Mouse (Mus musculus): ENCODE data around the gene Gle1. TPM values are rescaled to one million over a fixed set of nuclear protein-coding genes. Genes with fewer than 3 reads are reported as not detected.

Gle1 gene
- polyA plus RNA-seq, 1 experiment, result 60.2 TPM

DNA sequence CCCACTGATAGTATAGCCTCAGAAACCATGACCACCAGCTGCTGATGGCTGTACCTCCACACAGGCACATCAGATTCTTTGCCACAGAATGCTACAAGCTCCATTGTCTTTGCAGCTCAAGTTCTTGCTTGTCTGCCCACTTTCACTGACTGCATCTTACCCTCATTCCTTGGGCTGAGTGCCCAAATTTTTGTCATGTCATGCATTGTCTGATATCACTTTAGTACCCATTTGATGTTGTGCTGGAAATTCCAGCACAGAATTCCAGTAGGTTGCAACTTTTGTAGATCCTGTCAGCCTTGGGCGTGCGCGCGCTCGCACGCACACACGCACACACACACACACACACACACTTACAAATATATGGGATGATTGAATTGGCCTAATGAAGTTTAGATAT is 26.0 kb downstream of the Gle1 start:
- DNase-seq (ENCODE audit: extremely low spot score in 1 of 2, low spot score in 1 of 2), result no peak

DNA sequence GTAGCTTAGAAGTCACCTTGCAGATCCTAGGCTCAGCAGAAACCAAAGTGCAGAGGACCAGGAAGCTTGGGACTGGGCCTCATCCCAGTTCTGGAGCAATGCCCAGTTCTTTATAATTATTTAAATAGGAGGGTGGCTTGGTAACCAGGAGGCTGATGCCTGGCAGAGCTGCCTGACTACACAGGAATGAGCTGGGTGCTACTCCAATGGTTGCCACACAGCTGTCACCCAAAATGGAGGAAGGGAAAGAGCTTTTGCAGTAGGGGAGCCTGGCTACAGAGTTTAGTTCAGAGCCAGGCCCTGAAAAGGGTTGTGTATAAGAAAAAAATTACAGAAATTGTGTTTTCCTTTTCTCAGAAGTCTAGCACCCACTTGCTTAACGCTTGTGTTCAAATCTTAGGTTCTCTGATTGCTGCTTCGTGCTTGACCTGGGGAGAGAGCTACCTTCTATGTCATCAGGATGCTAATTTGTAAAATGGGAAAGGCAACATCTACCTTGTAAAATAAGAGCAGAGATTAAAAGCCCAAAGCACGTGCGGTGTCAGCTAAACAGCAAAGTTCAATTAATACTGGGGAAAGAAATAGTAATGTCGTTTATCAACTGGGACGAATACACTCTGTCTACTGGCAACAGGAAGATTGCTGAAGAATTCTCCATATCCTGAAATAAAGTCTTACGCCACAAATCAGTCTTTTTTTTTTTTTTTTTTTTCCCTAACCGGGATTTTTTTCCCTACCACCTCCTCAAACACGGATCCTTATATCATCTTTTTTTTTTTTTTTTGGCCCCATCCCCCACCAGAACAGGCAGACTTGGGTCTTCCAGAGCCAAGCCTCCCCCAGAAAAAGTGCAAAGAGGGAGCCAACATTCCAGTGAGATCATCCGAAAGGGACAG is 29.4 kb downstream of the Gle1 start:
- peak in 1 of 2 experiments; percentile 55 for DNase-seq (ENCODE audit: extremely low spot score in 1 of 2, low spot score in 1 of 2)

- DNase-seq (ENCODE audit: extremely low spot score in 1 of 2, low spot score in 1 of 2), result peak; percentile 83 to 96
Observed at GRCm38 (mm10) chr2:29965250-29965843, 30.1 kb downstream of the Gle1 start, which contains the start of gene Sptan1. Gene Sptan1 (plus strand): TSS chr2:29965560.

- DNase-seq (ENCODE audit: extremely low spot score in 1 of 2, low spot score in 1 of 2), result peak in 1 of 2 experiments; percentile 53
Observed at GRCm38 (mm10) chr2:29965906-29966305, 30.7 kb downstream of the Gle1 start.

GRCm38 (mm10) chr2:29966826-29967225 is 31.6 kb downstream of the Gle1 start:
- DNase-seq (ENCODE audit: extremely low spot score in 1 of 2, low spot score in 1 of 2), result peak in 1 of 2 experiments; percentile 58

- no peak for DNase-seq (ENCODE audit: extremely low spot score in 1 of 2, low spot score in 1 of 2)
Observed at GRCm38 (mm10) chr2:29967768-29968167, 32.5 kb downstream of the Gle1 start.

DNA sequence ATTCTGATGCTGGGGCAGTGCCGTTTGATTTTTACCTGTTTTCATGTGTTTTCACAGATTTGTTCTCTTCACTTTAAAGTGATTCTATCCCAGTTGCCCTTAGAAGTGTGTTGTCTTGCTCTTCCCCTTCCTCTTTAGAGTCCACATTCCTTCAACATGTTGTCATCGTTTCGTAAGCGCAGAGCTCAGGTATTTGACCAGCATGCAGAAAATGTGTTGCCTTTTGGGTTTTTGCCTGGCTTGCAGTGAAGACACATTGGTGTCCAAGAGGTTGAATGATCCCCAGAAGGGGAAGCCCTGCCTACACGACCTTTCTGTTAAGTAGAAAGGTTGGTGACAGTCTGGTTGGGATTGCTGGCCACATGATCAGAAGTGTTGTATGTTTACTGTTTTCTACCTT is 33.4 kb downstream of the Gle1 start:
- DNase-seq (ENCODE audit: extremely low spot score in 1 of 2, low spot score in 1 of 2), result no peak

- DNase-seq (ENCODE audit: extremely low spot score in 1 of 2, low spot score in 1 of 2), result peak in 1 of 2 experiments; percentile 71
Observed at GRCm38 (mm10) chr2:29971838-29972635, 36.8 kb downstream of the Gle1 start.

- DNase-seq (ENCODE audit: extremely low spot score in 1 of 2, low spot score in 1 of 2), result no peak
Observed at GRCm38 (mm10) chr2:29973525-29973924, 38.3 kb downstream of the Gle1 start.

DNA sequence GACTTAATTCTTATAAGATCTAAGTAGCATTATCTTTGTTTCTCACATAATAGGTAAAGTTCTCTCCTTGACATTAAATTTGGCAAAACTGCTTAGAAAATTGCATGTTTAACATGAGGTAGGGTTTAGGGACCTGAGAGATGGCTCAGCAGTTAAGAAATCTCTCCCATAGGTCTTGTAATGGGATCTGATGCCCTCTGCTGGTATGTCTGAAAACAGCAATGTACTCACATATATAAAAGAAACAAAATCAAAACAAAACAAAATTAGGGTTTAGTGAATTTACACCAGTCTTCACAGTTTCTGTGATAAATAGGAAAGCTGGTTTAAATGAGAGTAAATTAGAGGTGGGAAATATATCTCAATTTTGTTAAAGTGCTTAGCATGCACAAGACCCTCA is 42.1 kb downstream of the Gle1 start:
- DNase-seq (ENCODE audit: extremely low spot score in 1 of 2, low spot score in 1 of 2), result peak in 1 of 2 experiments; percentile 72

- no peak for DNase-seq (ENCODE audit: extremely low spot score in 1 of 2, low spot score in 1 of 2)
Observed at GRCm38 (mm10) chr2:29980661-29981060, 45.4 kb downstream of the Gle1 start.

DNA sequence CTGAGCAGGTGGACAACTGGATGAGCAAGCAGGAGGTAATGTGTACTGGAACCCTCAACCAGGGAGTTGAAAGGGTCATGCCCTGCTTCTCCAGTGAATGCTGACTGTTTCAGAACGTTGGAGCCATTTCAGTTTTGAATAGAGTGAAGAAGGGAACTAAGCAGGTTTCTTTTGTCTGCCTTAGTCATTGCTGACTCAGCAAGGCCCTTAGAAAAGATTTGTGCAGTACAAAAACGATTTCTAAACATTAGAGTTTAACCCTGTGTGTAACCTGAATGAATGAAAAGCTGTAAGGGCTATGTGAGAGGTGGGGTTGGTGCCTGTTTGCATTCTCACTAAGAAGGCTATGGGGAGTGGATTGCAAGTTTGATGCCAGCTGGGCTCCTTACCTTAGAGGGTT is 56.7 kb downstream of the Gle1 start:
- DNase-seq (ENCODE audit: extremely low spot score in 1 of 2, low spot score in 1 of 2), result no peak

DNA sequence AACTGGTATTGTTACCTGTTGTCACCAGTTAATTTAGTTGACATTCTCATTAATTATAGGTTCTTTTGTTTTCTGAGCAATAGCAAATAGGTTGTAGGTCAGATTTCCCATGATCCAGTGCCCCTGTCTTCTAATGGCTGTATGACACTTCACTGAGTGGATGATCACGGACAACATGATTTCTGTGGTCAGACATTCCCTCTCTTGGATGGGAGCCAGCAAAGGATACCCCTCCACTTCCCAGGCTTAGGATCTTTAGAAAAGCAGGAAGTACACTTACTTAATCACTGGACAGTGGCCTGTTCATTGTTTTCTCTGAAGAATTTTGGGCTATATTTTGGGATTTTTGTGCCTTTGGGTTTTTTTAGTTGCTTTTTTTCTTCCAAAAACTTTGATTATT is 73.9 kb downstream of the Gle1 start:
- no peak for DNase-seq (ENCODE audit: extremely low spot score in 1 of 2, low spot score in 1 of 2)

Other genes starting within 250 kb of the Gle1 start
- gene Gm13420, start 183.7 kb upstream of the Gle1 start, polyA plus RNA-seq (2012; rRNA removed), result 0.32 and 0.38 TPM in 2 replicates
- not detected in 2 replicates for gene Gm13547, start 176.1 kb upstream of the Gle1 start, polyA plus RNA-seq (2012; rRNA removed)
- 42.3 and 42.7 TPM in 2 replicates for gene Coq4, start 147.9 kb upstream of the Gle1 start, polyA plus RNA-seq (2012; rRNA removed)
- gene Trub2, start 146.9 kb upstream of the Gle1 start, polyA plus RNA-seq (2012; rRNA removed), result 37.5 and 40.1 TPM in 2 replicates
- gene Slc27a4, start 132.8 kb upstream of the Gle1 start, polyA plus RNA-seq (2012; rRNA removed), result 60.2 and 65.3 TPM in 2 replicates
- 56.4 and 68.3 TPM in 2 replicates for gene Urm1, start 115.4 kb upstream of the Gle1 start, polyA plus RNA-seq (2012; rRNA removed)
- gene Cercam, start 66.3 kb upstream of the Gle1 start, polyA plus RNA-seq (2012; rRNA removed), result 15.9 and 16.2 TPM in 2 replicates
- gene Odf2, start 46.2 kb upstream of the Gle1 start, polyA plus RNA-seq (2012; rRNA removed), result 177 and 198 TPM in 2 replicates
- 610 and 785 TPM in 2 replicates for gene Sptan1, start 30.1 kb downstream of the Gle1 start, polyA plus RNA-seq (2012; rRNA removed)
- gene Wdr34, start 113.5 kb downstream of the Gle1 start, polyA plus RNA-seq (2012; rRNA removed), result 52.7 and 54.8 TPM in 2 replicates
- gene Set, start 122.0 kb downstream of the Gle1 start, polyA plus RNA-seq (2012; rRNA removed), result 226 and 229 TPM in 2 replicates
- gene Pkn3, start 142.3 kb downstream of the Gle1 start, polyA plus RNA-seq (2012; rRNA removed), result 2.0 and 2.7 TPM in 2 replicates
- 20.8 and 21.4 TPM in 2 replicates for gene Zdhhc12, start 158.2 kb downstream of the Gle1 start, polyA plus RNA-seq (2012; rRNA removed)
- gene Zer1, start 189.2 kb downstream of the Gle1 start, polyA plus RNA-seq (2012; rRNA removed), result 146 and 169 TPM in 2 replicates
- gene Tbc1d13, start 198.3 kb downstream of the Gle1 start, polyA plus RNA-seq (2012; rRNA removed), result 44.3 and 45.3 TPM in 2 replicates
- 31.9 and 34.3 TPM in 2 replicates for gene Endog, start 236.1 kb downstream of the Gle1 start, polyA plus RNA-seq (2012; rRNA removed)
- gene Spout1, start 243.0 kb downstream of the Gle1 start, polyA plus RNA-seq (2012; rRNA removed), result 55.7 and 56.5 TPM in 2 replicates

Measured in frontal cortex, adult 2 months (tissue).